Mouse (Mus musculus): Measurements from ENCODE around the gene Efcc1. TPM values are rescaled to one million over a fixed set of nuclear protein-coding genes. Genes with fewer than 3 reads are reported as not detected.

The Efcc1 gene
- polyA plus RNA-seq (2015; fragmentation: Nextera tagmentation; extraction: Ambion mirVana): 1.3 and 1.5 TPM in 2 replicates

DNA sequence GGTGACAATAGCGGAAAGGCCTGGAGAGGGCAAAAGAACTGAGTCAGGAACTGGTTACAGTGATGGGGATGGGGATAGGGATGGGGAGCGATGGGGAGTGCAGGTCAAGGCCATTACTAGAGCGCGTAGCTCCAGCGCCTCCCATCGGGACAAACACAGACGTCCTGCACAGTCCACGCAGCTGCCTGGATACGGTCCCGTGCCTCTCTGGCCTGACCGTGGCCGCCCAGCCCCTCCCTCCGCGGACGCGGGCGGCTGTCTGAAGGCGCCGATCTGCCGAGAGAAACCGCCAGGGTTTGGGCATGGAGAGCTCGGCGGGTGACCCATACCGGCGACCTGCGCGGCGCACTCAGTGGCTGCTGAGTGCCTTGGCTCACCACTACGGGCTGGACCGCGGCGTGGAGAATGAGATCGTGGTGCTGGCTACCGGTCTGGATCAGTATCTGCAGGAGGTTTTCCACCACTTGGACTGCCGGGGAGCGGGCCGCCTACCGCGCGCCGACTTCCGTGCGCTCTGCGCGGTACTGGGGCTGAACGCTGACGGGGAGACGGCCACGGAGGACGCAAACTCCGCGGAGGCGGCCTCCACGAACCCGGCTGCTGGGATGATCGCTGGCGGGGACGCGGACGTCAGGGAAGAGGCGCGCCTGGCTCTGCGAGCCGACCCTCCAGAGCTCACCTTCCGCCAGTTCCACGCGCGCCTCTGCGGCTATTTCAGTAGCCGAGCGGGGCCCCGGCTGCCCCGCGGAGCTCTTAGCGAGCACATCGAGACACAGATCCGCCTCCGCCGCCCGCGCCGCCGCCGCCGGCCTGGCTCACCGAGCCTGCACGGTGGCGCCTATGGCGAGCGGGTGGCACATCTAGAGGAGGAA is at the start of gene Efcc1:
Gene Efcc1 (plus strand): TSS at position 279 of the 872 bp plus-strand sequence.

DNA sequence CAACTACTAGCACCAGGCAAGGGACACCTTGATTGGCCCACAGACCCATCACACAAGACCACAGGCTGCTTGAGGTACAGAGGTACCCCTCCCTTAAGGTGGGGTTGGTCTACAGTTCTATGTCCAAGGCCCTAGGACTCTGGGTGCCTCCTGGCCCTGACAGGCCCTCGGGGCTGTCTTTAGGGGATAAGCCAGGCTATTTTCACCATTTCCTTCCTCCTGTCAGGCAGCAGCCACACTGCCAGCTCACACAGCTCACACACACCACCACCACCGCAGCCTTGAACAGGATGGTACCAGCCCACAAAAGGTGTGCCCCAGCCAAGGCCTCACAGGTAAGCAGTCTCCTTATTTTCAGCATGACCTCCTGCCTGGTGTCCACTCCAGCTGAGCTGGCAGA is 47.2 kb downstream of the Efcc1 start, which contains the start of gene Gp9:
Gene Gp9 (plus strand): TSS at position 231 of the 400 bp plus-strand sequence.

Other genes starting within 250 kb of the Efcc1 start
- gene Arhgap25, start 197.6 kb upstream of the Efcc1 start, polyA plus RNA-seq (2015; fragmentation: Nextera tagmentation; extraction: Ambion mirVana): 2.2 and 3.8 TPM in 2 replicates
- gene Prokr1, start 140.1 kb upstream of the Efcc1 start, polyA plus RNA-seq (2015; fragmentation: Nextera tagmentation; extraction: Ambion mirVana): 0.52 and 0.68 TPM in 2 replicates
- 7.3 and 7.6 TPM in 2 replicates for gene Aplf, start 58.7 kb upstream of the Efcc1 start, polyA plus RNA-seq (2015; fragmentation: Nextera tagmentation; extraction: Ambion mirVana)
- 1.0 and 10.2 TPM in 2 replicates for gene Gp9, start 47.2 kb downstream of the Efcc1 start, polyA plus RNA-seq (2015; fragmentation: Nextera tagmentation; extraction: Ambion mirVana)
- gene Rab43, start 81.3 kb downstream of the Efcc1 start, polyA plus RNA-seq (2015; fragmentation: Nextera tagmentation; extraction: Ambion mirVana): 7.0 and 9.5 TPM in 2 replicates
- gene Gm45140, start 104.9 kb downstream of the Efcc1 start, polyA plus RNA-seq (2015; fragmentation: Nextera tagmentation; extraction: Ambion mirVana): 0.70 and 2.0 TPM in 2 replicates
- 23.9 and 30.9 TPM in 2 replicates for gene Isy1, start 107.9 kb downstream of the Efcc1 start, polyA plus RNA-seq (2015; fragmentation: Nextera tagmentation; extraction: Ambion mirVana)
- gene Cnbp, start 120.2 kb downstream of the Efcc1 start, polyA plus RNA-seq (2015; fragmentation: Nextera tagmentation; extraction: Ambion mirVana): 542 and 672 TPM in 2 replicates
- gene Copg1, start 156.9 kb downstream of the Efcc1 start, polyA plus RNA-seq (2015; fragmentation: Nextera tagmentation; extraction: Ambion mirVana): 91.0 and 92.0 TPM in 2 replicates
- 23.0 and 24.9 TPM in 2 replicates for gene Hmces, start 183.1 kb downstream of the Efcc1 start, polyA plus RNA-seq (2015; fragmentation: Nextera tagmentation; extraction: Ambion mirVana)

Data from urinary bladder, postnatal 0 days (tissue).